Mouse (Mus musculus) G1E (cell line): Measurements from ENCODE around the gene Dusp16. TPM values are rescaled to one million over a fixed set of nuclear protein-coding genes. Genes with fewer than 3 reads are reported as not detected.

Experiments used
- ATAC-seq: 2 replicates; pipeline ENCODE4 v1.8.0; 2016; ENCODE audit warnings: mild to moderate bottlenecking; ENCODE audit not compliant: insufficient number of reproducible peaks, poor library complexity, low FRiP score, severe bottlenecking; ENCODE audit errors: extremely low read depth
- DNase-seq: peaks from one replicate; pipeline ENCODE4 v3.0.0; 2012; ENCODE audit warnings: low spot score
- H3K27me3 ChIP-seq: 2 replicates; pipeline ENCODE4 v1.6.1; 2012; ENCODE audit warnings: mild to moderate bottlenecking, low read length, inconsistent platforms; ENCODE audit not compliant: insufficient read depth
- H3K36me3 ChIP-seq: replicated peaks from 2 replicates; pipeline ENCODE3; 2012; ENCODE audit warnings: mild to moderate bottlenecking, inconsistent platforms
- H3K4me1 ChIP-seq: 2 replicates; pipeline ENCODE4 v1.6.1; 2012; ENCODE audit warnings: low read depth, low read length, inconsistent platforms, mixed read lengths; ENCODE audit not compliant: insufficient read depth
- H3K4me3 ChIP-seq: 2 replicates; pipeline ENCODE4 v1.5.1; 2012; ENCODE audit warnings: low read depth, mild to moderate bottlenecking, inconsistent platforms, low read length, moderate library complexity, mixed read lengths
- H3K9me3 ChIP-seq: replicated peaks from 2 replicates; pipeline ENCODE4 v1.6.1; 2012; ENCODE audit warnings: inconsistent platforms
- GATA1 ChIP-seq: IDR thresholded peaks from 2 replicates; pipeline ENCODE4 v1.6.1; 2012; ENCODE audit warnings: borderline replicate concordance, low read length, inconsistent platforms, mixed read lengths
- GATA2 ChIP-seq: IDR thresholded peaks from 2 replicates; pipeline ENCODE4 v1.6.1; 2012; ENCODE audit warnings: low read depth, low read length, inconsistent platforms, borderline replicate concordance
- POLR2AphosphoS5 ChIP-seq: IDR thresholded peaks from 2 replicates; pipeline ENCODE4 v1.6.1; 2012; ENCODE audit warnings: low read depth, low read length, inconsistent platforms; ENCODE audit not compliant: insufficient replicate concordance
- TAL1 ChIP-seq: conservative IDR thresholded peaks from 2 replicates; pipeline ENCODE4 v1.6.1; 2012; ENCODE audit warnings: low read depth, low read length, inconsistent platforms, mixed read lengths
- polyA plus RNA-seq: library from polyadenylated mRNA; stranded (reverse); fragments of >175 nt; gene quantifications from 2 replicates; pipeline ENCODE4 v1.2.3, GENCODE M21; 2012
- total RNA-seq, 2 experiments: library from RNA; stranded (forward) in 1 of 2; stranded (reverse) in 1 of 2; fragments of 200-1000 nt in 1 of 2; fragments of >200 nt in 1 of 2; fragmentation: Nextera tagmentation in 1 of 2; gene quantifications; 2 replicates each; pipeline ENCODE4 v1.2.3; 2014 to 2017

The Dusp16 gene
- total and polyA plus RNA-seq, 3 experiments = 5.2 to 55.5 (median 15.0) TPM

- TF ChIP-seq TAL1 = peak; percentile 46; the same call in 1 of the 2 replicates
- no peak for TF ChIP-seq GATA1
- Histone ChIP-seq H3K9me3 (no peaks in the 10 kb centered on the region), H3K4me1 (peaks cover 59% of the 10 kb centered on the region), H3K4me3 (no peak overlapping the region), H3K36me3 (peaks cover 3% of the 10 kb centered on the region), H3K27me3 (no peaks in the 10 kb centered on the region)
- DNase-seq (peak; percentile 18), ATAC-seq (peak; percentile 69)
These were observed 123.9 kb downstream of the Dusp16 start for GRCm38 (mm10) chr6:134668519-134668918.

- Histone ChIP-seq H3K9me3 (no peaks in the 10 kb centered on the region), H3K36me3 (peaks cover 11% of the 10 kb centered on the region), H3K4me3 (no peak overlapping the region), H3K27me3 (no peaks in the 10 kb centered on the region), H3K4me1 (peaks cover 64% of the 10 kb centered on the region)
- TF ChIP-seq TAL1 (no peak), POLR2AphosphoS5 (no peak), GATA2 (no peak), GATA1 (no peak)
- no peak for ATAC-seq
- no peak for DNase-seq
These were observed 126.6 kb downstream of the Dusp16 start for GRCm38 (mm10) chr6:134665817-134666216.

Other genes with a start within 250 kb of the Dusp16 start
- gene Lrp6, start 225.7 kb downstream of the Dusp16 start, total RNA-seq (2014; fragmentation: Nextera tagmentation) = 74.3 and 75.2 TPM in 2 replicates
- 60.9 and 75.2 TPM in 2 replicates for gene Lrp6, start 225.7 kb downstream of the Dusp16 start, total RNA-seq (2017)
- gene Lrp6, start 225.7 kb downstream of the Dusp16 start, polyA plus RNA-seq = 18.5 and 19.8 TPM in 2 replicates
- not detected in 2 replicates for gene Mansc1, start 160.1 kb downstream of the Dusp16 start, total RNA-seq (2014; fragmentation: Nextera tagmentation)
- gene Mansc1, start 160.1 kb downstream of the Dusp16 start, total RNA-seq (2017) = 0.12 TPM in 1 of 2 replicates, not detected in the other
- gene Mansc1, start 160.1 kb downstream of the Dusp16 start, polyA plus RNA-seq = not detected in 2 replicates
- 18.8 and 19.6 TPM in 2 replicates for gene Borcs5, start 153.1 kb downstream of the Dusp16 start, total RNA-seq (2014; fragmentation: Nextera tagmentation)
- 9.1 and 11.7 TPM in 2 replicates for gene Borcs5, start 153.1 kb downstream of the Dusp16 start, total RNA-seq (2017)
- gene Borcs5, start 153.1 kb downstream of the Dusp16 start, polyA plus RNA-seq = 8.5 and 8.8 TPM in 2 replicates
- gene Crebl2, start 37.5 kb upstream of the Dusp16 start, total RNA-seq (2014; fragmentation: Nextera tagmentation) = 8.4 and 11.4 TPM in 2 replicates
- 10.7 and 12.3 TPM in 2 replicates for gene Crebl2, start 37.5 kb upstream of the Dusp16 start, total RNA-seq (2017)
- gene Crebl2, start 37.5 kb upstream of the Dusp16 start, polyA plus RNA-seq = 2.0 and 2.4 TPM in 2 replicates
- 22.5 and 25.0 TPM in 2 replicates for gene Gpr19, start 106.0 kb upstream of the Dusp16 start, total RNA-seq (2014; fragmentation: Nextera tagmentation)
- gene Gpr19, start 106.0 kb upstream of the Dusp16 start, total RNA-seq (2017) = 11.2 and 11.7 TPM in 2 replicates
- gene Gpr19, start 106.0 kb upstream of the Dusp16 start, polyA plus RNA-seq = 2.3 and 3.5 TPM in 2 replicates
- 88.0 and 88.8 TPM in 2 replicates for gene Cdkn1b, start 127.8 kb upstream of the Dusp16 start, total RNA-seq (2014; fragmentation: Nextera tagmentation)
- gene Cdkn1b, start 127.8 kb upstream of the Dusp16 start, total RNA-seq (2017) = 79.3 and 87.1 TPM in 2 replicates
- 34.6 and 34.8 TPM in 2 replicates for gene Cdkn1b, start 127.8 kb upstream of the Dusp16 start, polyA plus RNA-seq
- 0.83 and 1.5 TPM in 2 replicates for gene Apold1, start 189.1 kb upstream of the Dusp16 start, total RNA-seq (2014; fragmentation: Nextera tagmentation)
- 0.98 and 0.99 TPM in 2 replicates for gene Apold1, start 189.1 kb upstream of the Dusp16 start, total RNA-seq (2017)
- gene Apold1, start 189.1 kb upstream of the Dusp16 start, polyA plus RNA-seq = 0.16 and 0.19 TPM in 2 replicates
- 81.3 and 100 TPM in 2 replicates for gene Ddx47, start 219.0 kb upstream of the Dusp16 start, total RNA-seq (2014; fragmentation: Nextera tagmentation)
- gene Ddx47, start 219.0 kb upstream of the Dusp16 start, total RNA-seq (2017) = 120 and 133 TPM in 2 replicates
- 7.2 and 12.5 TPM in 2 replicates for gene Ddx47, start 219.0 kb upstream of the Dusp16 start, polyA plus RNA-seq